Mouse (Mus musculus) urinary bladder, postnatal 10 days (tissue): ENCODE data around the gene Mettl16.
A peak's percentile ranks its signal among the peaks of the same experiment; 100 is the strongest.
"Not testable (repeated sequence)": the region's sequence is repeated elsewhere in the genome, so short reads cannot be mapped to it uniquely, and the experiment has no call there.

Experiments used
- DNase-seq: peaks from one replicate; pipeline ENCODE4 v3.0.0; 2022; ENCODE audit warnings: low spot score

The Mettl16 gene

DNA sequence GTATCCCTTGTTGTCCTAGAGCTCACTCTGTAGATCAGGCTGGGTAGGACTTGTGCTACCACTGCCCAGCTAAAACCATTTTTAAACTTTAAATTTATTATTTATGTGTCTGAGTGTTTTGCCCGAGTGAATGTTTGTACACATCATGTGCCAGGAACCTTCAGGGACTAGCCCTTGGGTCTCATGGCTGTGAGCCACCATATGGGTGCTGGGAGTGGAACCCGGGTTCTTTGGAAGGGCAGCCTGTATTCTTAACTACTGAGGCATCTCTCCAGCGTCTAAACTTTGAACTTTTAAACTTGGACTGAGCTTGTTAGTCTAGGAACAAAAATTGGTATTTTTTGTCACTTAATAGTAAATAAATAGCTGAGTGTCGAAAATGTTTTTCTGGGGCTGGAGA is 22.2 kb downstream of the Mettl16 start:
- DNase-seq = no peak

DNA sequence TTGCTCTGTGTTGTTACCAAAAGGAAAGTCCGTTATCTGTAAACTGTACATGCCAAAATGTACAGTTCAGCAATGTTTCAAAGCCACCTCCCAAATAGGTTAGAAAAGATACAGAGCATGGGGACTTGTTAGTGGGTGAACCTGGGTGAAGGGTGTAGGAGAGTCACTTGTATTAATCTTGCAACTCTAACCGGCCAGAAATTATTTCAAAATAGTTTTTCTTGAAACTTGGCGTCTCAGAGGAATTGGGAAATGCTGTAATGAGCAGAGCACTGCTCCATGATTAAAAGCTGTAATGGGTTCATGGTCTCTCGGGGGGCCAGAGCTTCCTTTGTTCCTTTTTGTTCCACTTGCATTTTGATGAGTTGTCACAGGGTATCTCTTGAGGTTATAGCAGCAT is 30.0 kb downstream of the Mettl16 start:
- no peak for DNase-seq

- DNase-seq = no peak
These were observed 33.5 kb downstream of the Mettl16 start for GRCm38 (mm10) chr11:74804081-74804627.

GRCm38 (mm10) chr11:74807246-74807882 is 36.7 kb downstream of the Mettl16 start:
- DNase-seq = no peak

- DNase-seq = no peak
These were observed 37.7 kb downstream of the Mettl16 start for GRCm38 (mm10) chr11:74808251-74808853.

GRCm38 (mm10) chr11:74810134-74810533 is 39.5 kb downstream of the Mettl16 start:
- no peak for DNase-seq

- DNase-seq = not testable (repeated sequence)
These were observed 40.4 kb downstream of the Mettl16 start for GRCm38 (mm10) chr11:74811027-74811426.

GRCm38 (mm10) chr11:74811538-74811937 is 40.9 kb downstream of the Mettl16 start:
- DNase-seq = no peak

DNA sequence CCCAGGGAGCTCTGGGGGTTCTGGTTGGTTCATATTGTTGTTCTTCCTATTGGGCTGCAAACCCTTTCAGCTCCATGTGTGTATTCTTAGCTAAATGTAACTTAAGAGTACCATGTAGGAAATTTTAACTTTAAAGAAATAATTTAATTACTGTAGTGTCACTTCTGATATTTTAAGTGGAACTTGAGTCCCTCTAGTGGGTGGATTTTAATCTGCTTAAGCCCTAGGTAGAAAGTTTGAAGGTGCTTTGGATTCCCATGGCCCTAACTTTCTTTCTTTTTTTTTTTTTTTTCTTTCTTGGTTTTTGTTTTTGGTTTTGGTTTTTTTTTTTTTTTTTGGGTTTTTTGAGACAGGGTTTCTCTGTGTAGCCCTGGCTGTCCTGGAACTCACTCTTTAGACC is 45.2 kb downstream of the Mettl16 start:
- no peak for DNase-seq

DNA sequence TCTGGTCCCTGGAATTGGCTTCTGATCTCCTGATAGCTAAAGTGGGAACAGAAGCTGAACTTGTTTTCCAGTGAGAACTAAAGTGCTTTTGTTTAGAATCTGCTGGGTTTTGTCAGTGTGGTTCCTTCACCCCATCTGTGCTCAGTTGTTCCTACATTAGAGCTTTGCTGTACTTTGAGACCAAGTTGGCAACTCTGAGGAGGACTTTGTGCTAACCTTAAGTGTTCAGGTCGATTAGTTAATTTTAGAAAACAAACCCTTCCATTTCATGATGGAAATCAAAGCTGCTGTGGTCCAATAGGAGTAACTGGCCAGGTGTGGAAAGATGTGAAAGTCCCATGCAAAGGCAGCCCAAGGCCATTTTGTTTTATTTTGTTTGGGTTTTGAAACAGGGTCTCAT is 50.3 kb downstream of the Mettl16 start:
- no peak for DNase-seq

GRCm38 (mm10) chr11:74821463-74821862 is 50.8 kb downstream of the Mettl16 start:
- no peak for DNase-seq

GRCm38 (mm10) chr11:74822746-74823440 is 52.3 kb downstream of the Mettl16 start:
- no peak for DNase-seq

- DNase-seq = no peak
These were observed 55.5 kb downstream of the Mettl16 start for GRCm38 (mm10) chr11:74826151-74826550.

- no peak for DNase-seq
These were observed 56.1 kb downstream of the Mettl16 start for GRCm38 (mm10) chr11:74826702-74827101.

DNA sequence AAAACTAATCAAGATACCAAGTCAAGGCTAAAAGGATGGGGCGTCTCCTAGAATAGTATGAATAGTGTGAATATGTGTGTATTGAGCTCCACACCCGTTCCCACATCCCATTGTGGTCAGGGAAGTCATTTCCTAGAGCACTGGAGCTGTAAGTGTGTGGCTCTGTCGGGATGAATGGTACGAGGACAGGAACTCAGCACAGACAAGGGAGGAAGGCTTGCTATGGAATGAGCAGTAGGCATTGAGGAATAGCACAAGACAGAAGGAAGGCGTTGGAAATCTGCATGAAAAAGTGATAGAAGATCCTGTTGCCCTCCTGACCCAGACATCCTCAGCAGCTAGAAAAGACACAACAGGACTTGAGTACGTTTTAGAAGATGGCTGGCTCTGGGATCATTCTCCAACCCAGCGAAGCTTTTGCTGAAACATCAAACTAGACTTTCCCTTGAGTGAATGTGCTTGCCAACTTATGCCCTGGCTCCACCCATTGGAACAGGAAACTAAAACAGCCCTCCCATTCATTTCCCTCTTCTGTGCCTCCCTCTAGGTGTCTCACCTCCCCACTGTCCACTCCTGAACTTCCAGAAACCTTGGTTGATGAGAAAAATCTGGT is 57.3 kb downstream of the Mettl16 start:
- DNase-seq = no peak

GRCm38 (mm10) chr11:74828404-74828931 is 57.8 kb downstream of the Mettl16 start:
- DNase-seq = no peak

DNA sequence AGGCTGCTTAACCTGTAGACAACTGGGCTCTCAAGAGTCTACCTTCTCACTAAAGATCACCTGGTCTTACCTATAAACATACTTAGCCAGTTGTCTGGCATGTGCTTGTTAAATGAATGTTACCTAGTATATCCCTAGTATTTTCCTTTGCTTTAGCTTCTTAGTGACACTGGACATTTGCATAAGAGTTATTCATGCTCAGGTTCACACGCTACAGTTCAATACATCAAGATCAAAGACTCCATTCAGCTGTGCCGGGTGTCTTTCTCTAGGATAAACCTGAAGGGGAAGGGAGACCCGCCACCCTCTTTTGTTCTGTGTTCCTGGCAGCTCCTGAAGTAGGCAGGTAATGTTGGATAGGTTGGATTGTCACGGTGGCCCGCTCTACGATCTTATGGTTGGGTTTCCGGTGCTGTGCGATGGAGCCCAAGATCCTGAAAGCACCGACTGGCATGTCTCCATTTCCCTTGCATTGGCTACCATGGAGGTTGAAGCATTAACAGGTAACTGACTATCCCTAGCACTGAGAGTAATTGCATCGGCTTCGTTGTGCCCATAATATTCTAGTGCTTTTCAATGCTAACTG is 58.4 kb downstream of the Mettl16 start:
- DNase-seq = no peak

DNA sequence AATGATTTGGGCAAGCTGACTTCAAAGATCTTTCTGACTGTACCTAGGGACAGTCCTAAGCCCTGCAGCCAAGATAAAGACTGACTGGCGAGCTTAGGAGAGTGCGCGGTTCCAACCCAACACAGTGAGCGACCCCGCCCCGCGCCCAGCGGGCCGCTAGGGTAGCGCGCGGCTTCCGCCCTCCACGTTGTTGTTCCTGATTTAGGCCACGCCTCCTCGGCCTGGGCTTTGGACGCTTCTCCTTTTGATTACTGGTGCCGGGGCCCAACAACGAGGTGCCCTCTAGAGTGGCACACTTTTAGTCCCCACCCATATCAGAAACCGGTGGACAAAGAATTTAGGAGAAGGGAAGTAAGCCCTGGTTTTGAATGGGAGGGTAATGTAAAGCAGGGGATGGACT is 59.2 kb downstream of the Mettl16 start:
- no peak for DNase-seq

DNA sequence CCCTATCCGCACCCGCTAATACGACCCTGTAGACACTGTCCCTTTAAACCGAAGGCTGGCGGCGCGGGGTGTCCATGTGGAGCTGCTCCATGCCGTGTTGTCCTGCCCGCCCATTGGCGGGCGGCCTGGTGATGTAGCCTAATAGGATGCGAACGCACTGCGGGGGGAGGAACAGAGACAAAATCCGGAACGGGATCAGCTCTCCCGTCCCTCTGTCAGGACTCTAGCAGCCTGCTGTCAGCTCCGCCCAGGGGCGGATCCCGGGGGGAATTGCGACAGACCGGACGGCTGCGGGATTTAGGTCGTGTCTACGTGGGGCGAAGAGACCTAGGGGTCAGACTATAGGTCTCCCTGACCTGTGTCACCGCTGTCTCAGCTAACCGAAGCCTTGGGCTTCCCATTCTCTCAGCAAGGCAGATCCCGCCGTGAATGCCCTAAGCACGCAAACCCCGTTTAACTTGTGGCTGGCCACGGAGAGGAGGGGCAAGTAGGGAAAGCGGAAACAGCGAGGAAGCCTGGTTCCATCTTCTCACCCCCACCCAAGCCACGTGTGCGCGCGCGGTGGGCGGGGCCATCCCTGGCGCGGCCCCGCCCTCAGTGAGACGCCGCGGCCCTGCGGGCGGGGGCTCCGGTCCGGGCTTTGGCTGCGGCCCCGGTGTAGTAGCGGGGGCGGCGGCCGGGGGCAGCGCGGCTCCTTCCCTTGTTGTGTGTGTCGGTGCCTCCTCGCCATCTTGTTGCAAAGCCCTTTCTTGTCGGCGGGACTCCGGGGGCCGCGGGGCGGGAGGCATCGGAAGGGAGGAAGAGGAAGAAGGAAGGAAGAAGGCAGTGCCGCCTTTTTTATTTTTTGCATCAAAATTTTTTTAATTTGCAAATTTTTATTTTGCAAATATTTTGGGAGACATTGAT is 59.9 kb downstream of the Mettl16 start, which contains the start of gene Mnt:
Mnt (plus strand) TSS at position 665 of the 906 bp plus-strand sequence.
- peak; percentile 91 for DNase-seq

- DNase-seq = no peak
These were observed 60.6 kb downstream of the Mettl16 start for GRCm38 (mm10) chr11:74831191-74831605.
